Mouse (Mus musculus): ENCODE results near the gene Catsper4.

DNA sequence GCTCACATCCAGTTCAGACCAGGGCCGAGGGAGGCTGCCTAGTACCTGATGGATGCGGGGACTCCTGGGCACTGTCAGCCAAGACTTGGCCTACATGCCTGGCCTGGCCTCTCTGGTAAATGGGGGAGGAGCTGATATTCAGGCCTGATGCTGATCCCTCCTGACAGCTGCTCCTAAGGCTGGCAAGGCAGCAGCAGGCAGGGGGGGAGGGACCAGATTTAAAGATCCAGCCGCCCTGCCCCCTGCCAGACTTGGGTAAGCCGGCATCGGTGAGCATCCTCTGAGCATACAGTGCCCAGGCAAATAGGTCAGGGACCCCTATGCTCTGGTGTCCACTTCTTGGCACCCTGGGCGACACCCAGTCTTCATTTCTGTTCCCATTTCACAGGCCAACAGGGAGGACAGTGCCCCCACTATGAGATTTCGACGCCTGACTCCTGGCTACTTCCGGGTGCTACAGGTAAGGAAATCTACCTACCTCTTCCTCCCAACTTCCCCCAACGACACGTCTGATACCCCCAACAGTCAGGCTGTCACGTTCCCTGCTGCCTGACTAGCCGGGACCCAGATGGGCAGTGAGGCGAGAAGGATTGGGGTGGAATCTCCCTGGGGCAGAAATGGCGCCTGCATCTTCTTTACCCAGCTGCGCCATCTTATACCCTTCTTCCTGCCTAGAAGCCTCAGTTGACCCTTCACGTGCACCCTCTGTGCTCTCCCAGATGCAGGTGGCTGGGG is 16.5 kb upstream of the Catsper4 start, which contains the start of gene E130218I03Rik:
- TF ChIP-seq CTCF (conservative IDR thresholded peaks at IDR 0.05; ENCODE audit: low read length) (no peak), POU5F1 (IDR thresholded peaks at IDR 0.05; ENCODE audit: borderline replicate concordance, low read length) (no peak), NANOG (IDR thresholded peaks at IDR 0.05; ENCODE audit: borderline replicate concordance, low read length) (no peak)

Data from E14TG2a.4 (cell line).